Mouse (Mus musculus) heart, postnatal 0 days (tissue): ENCODE measurements around the gene Eif3c.

Experiments
- CTCF ChIP-seq: IDR thresholded peaks from 2 replicates; pipeline ENCODE4 v1.5.1; 2016; ENCODE audit warnings: antibody characterized with exemption, control low read depth, low read depth
- EP300 ChIP-seq: IDR thresholded peaks from 2 replicates; pipeline ENCODE4 v1.6.1; 2016; ENCODE audit warnings: antibody characterized with exemption, low read depth

- TF ChIP-seq EP300 (no peak), CTCF (peak; percentile 72)
These were observed 38.0 kb downstream of the Eif3c start for GRCm38 (mm10) chr7:126528166-126528577.
